Mouse (Mus musculus) gastrocnemius, postnatal 25 days (tissue): ENCODE data around the gene Ulk4. TPM values are rescaled to one million over a fixed set of nuclear protein-coding genes. Genes with fewer than 3 reads are reported as not detected.
A peak's percentile ranks its signal among the peaks of the same experiment; 100 is the strongest.

Experiments
- DNase-seq: peaks from one replicate; pipeline ENCODE4 v3.0.0; 2022
- total RNA-seq, 2 experiments: library from RNA; stranded (reverse); gene quantifications; 1 replicate in 1 of 2; 2 replicates in 1 of 2; pipeline ENCODE4 v1.2.3; 2021

The Ulk4 gene
- total RNA-seq, 2 experiments from 2014 or later = 0.18 to 0.29 TPM

GRCm38 (mm10) chr9:121192601-121193370, 84.2 kb downstream of the Ulk4 start:
- DNase-seq = no peak

DNA sequence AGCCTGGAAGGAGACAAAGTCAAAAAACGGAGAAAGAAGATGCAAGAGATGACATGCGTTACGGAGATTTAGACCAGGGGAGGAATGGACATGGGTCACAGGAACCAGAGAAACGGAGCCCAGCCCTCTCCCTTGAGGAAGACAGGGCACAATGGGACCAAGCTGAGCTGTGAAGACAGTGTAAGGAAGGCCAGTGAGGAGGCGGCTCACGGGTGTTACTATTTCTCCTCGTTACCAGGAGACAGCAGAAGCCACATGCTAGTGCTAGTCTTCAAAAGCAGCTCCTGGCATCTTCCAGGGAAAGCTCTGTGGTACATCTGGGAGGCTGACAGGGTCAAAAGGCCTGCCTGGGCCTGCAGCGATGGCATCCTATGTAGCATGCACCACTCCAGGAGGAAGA, 89.2 kb downstream of the Ulk4 start:
- no peak for DNase-seq

GRCm38 (mm10) chr9:121185796-121186195, 91.2 kb downstream of the Ulk4 start:
- DNase-seq = no peak

DNA sequence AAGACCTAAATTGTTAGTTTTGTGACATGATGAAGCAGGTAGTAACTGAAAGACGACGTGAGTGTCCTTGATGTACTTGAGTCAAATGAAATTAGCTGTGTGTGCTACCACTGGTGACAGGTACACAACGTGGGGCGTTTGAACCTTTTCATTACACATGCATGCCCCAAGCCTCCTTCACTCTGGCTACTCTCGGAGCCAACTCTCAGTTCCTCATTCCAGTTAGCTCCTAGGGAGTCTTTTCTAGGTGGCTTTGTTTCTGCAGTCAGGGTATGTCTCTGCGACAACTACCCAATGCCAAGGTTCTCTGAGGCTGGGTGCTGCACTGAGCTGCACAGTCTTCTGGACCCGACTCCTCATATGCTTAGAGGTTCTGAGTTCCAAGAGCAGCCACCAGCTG, 100.6 kb downstream of the Ulk4 start:
- DNase-seq = no peak

- no peak for DNase-seq
Measured at GRCm38 (mm10) chr9:121175201-121175600, 101.8 kb downstream of the Ulk4 start.

DNA sequence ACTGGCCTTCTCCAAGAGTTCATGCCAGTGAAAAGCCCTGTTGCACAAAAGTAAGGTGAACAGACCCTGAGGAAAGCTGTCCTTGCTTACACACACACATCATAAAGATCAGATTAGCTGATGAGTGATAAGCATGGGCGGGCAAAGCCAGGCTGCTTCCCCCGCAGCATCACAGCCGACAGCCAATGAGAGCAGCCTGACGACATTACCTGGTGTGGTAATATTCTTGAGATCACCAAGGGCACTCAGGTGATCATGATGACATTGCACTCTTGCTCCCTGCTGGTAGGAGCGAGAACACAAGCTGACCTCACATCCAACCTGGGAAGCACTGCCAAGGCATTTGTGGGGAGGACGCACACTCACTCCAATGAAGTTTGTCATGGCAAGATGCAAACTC, 104.9 kb downstream of the Ulk4 start:
- DNase-seq = no peak

DNA sequence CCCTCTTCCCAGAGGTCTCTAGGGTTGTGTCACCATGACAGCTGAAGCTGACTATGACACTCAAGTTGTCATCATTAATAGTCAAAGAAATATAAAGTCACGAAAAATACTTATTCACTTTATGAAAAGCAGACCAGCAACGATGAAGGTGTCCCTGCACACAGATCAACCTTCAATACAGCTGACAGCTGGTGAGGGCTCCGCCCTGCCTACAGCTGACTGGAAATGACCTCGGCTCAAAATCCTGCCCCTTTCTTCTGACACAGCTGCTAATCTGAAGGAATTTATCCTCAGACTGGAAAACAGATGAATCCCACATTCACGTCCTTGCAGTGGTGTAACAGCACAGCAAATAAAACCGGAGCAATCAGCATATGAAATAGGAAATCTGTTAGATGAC, 105.4 kb downstream of the Ulk4 start:
- DNase-seq = no peak

DNA sequence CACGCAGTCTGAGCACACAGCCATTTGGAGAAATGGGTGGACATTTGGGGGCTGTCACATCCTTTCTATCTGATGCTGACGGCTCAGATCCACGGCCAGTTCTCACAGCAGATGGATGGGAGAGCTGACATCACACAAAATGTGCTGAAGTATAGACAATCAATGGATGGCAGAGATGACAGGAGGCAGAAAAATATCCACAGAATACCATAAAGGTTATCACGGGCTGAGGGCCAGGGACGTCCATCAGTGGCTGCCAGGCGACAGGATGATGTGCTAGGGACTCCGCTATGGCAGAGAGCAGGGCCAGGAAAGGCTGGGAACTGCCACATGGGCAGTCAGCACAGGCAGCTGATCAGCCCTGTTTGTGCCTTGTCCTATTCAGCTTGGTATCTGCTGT, 112.4 kb downstream of the Ulk4 start:
- DNase-seq = no peak

DNA sequence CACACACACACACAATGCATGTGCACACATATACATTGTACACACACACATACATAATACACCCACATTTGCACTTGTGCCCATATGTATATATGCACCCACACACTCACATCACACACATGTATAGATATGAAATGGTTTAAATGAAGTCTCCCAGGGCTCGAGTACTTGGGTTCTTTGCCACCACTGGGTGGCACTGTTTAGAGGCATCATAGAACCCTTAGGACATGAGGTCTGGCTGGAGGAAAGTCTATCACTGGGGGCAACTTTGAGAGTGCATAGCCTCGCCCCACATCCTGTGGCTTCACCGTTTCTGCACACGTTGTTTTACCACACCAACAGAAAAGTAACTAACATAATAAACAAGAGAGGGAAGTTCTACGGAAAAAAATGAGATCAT, 114.2 kb downstream of the Ulk4 start:
- DNase-seq = no peak

DNA sequence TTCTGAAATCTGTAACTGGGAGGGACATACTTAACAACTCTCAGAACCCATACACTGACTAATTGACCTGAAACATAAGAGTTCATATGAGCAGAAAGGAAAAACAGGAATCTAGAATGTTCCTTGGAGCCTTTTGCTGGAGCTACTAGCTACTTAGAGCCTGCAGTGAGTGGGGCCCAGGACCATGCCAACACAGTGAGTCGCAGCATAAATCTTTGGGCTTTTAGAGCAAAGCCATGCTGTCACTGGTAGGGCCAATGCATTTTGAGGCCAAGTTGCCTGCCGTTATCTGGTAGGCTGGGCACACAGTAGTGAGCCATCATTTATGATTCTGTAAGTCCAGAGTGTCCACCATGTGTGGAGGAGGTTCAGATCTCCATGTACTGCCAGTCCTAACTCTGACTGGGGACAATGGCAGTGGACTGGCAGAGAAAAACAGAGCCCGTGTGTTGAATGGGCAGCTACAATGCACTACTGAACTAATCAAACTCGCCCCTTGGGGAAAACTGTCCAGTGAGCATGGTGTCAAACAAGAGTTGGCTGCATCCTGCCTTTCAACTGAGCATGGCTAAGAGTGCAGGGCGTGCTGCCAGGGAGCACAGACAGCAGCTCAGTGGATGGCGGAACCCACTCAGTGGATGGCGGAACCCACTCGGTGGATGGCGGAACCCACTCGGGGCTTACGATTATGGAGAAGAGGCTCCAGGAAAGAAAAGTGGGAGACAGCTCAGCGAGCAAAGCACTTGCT, 115.0 kb downstream of the Ulk4 start:
- no peak for DNase-seq

DNA sequence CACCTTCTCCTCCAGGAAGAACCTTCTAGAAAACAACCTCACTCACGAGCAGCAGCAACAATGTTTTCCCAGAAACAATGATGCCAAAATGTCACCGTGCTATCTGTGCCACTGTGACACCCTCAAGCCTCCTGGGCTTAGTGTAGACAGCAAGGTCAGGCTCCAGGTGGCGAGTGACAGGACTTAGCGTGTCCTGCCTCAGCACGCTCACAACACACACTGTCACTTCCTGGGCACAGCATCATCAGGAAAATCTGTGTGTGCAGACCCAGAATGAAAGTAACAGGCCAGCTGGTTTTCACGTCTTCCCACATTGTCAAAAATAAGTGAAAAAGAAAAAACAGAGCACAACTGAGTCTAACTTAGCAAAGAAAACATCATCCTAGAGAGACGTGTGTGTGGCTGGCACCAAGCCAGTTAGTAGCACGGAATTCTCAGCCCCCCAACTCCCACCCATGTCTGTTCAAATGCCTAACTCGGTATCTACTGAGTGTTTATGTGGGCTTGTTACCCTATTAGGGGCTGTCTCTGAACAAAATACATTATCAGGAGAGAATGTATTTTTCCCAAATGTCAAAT, 120.7 kb downstream of the Ulk4 start:
- no peak for DNase-seq

DNA sequence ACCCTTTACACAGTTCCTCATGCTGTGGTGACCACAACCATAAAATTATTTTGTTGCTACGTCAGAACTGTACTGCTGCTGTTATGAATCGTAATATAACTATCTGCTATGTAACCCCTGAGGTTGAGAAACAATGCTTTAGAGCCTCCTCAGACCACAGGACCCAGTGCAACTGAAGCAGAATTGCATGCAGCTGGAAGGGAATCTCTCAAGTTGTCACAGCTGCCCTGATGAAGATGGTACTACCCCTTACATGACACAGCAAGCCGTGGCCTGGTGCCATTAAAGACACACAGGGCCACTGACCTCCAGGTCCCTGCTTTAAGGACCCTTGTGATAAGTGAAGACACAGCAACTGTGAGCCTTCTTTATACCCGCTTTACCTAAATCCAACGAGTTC, 123.7 kb downstream of the Ulk4 start:
- DNase-seq = no peak

- DNase-seq = no peak
Measured at GRCm38 (mm10) chr9:121148602-121149001, 128.4 kb downstream of the Ulk4 start.

GRCm38 (mm10) chr9:121143208-121143607, 133.8 kb downstream of the Ulk4 start:
- no peak for DNase-seq

DNA sequence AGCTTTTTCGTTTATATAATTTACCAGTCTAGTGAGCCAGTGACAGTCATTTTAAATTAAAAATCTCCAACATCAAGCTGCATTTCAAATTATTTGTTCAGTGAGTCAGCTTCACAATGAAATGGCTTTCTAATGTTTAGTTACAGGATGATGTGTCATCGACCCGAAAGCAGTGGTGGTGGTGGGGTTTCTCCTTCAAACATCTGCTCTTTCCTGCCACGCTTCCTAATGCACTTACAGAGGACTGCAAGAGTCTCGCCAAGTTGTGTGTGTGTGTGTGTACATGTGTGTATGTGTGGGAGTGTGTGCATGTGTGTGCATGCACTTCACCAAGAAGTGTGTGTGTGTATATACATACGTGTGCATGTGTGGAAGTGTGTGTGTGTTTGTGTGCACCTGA, 144.4 kb downstream of the Ulk4 start:
- DNase-seq = no peak

GRCm38 (mm10) chr9:121129533-121129932, 147.5 kb downstream of the Ulk4 start:
- DNase-seq = no peak

GRCm38 (mm10) chr9:121128934-121129333, 148.1 kb downstream of the Ulk4 start:
- no peak for DNase-seq

GRCm38 (mm10) chr9:121127025-121127424, 150.0 kb downstream of the Ulk4 start:
- DNase-seq = no peak

- no peak for DNase-seq
Measured at GRCm38 (mm10) chr9:121124705-121125104, 152.3 kb downstream of the Ulk4 start.

- no peak for DNase-seq
Measured at GRCm38 (mm10) chr9:121122039-121122438, 155.0 kb downstream of the Ulk4 start.

DNA sequence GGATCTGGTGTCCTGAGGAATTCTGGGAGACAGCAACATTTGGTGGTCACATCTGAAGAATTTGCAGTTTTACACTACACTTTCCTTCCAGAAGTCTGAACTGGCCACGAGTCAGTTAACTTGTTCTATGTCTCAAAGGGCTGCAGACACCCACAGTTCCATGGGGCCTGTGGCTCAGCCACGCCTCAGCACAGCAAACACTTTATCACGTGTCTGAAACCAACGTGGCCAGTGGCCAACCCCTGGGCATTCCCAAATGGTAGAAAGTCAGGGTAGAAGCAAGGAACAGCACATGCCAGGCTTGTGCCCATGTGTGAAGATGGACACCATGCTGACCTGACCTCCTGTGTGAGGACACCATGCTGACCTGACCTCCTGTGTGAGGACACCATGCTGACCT, 159.1 kb downstream of the Ulk4 start:
- DNase-seq = no peak

DNA sequence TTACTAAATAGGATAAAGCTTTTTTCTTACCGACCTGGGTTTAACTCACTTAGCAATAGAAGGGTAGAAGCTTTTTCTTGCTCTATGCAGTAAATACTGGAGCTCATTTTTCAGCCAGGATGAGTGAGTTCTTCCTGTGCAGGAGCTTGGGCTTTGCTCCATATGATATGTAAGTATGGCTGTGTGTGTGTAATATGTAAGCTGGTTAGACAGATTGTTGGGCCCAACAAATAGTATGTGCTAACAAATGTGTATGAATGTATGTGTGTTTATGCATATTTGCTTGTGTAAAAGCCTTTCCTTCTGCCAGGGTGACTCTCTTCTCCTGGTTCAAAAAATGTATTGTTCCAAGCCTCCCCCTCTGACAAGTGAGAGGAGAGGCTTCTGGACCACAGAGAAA, 164.9 kb downstream of the Ulk4 start:
- DNase-seq = no peak

GRCm38 (mm10) chr9:121108110-121108509, 168.9 kb downstream of the Ulk4 start:
- peak; percentile 25 for DNase-seq
